Mouse (Mus musculus) yolk sac, embryonic 10.5 days (tissue): ENCODE results near the gene Hoxa7.

Source experiments
- DNase-seq: peaks from one replicate; pipeline ENCODE4 v3.0.0-alpha.2; 2017; ENCODE audit warnings: low spot score

Gene Hoxa7

DNA sequence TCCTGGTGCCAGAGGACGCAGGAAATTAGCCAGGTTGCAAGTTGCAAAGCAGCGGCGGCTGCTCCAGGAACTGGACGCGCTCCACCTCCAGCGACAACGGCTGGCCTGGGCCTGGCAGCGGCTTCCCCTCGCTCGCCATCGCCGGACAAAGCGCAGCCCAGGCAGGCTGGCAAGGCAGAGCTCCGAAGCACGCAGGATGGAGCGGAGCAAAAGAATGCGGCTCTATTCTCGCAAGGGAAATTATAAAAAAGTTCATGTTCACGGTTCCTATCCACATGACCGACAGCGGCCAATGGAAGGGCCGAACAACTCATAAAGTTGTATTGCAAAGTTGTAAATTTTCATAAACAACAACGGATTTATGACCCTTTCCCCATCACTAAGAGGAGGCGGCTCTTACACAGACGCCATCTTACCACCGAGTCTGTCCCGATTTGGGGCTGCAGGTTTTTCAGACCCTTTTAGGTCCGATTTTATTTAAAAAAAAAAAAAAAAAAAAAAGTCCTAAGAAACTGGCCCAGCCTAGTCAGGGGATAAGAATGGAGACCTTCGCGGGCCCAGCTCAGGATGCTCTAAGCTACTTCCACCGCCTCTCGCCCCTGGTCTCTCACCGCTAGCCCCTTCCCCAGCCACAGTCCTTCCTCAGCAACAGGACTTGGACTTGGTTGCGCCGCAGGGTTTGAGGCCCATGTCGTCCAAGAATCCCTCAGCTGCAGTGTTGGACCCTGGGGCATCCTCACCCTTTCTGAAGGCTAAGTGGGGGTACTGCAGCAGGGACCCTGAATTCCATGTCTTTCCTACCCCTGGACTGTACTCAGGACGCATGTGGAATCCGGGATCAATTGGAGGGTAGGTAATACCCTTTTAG lies 8.3 kb downstream of the Hoxa7 start, which contains the start of the genes Hoxa3 and Gm28308:
TSS of gene Hoxa3 (minus strand) at position 218 of the 868 bp plus-strand sequence.
TSS of gene Gm28308 (minus strand) at position 221 of the 868 bp plus-strand sequence.
- no peak for DNase-seq

DNA sequence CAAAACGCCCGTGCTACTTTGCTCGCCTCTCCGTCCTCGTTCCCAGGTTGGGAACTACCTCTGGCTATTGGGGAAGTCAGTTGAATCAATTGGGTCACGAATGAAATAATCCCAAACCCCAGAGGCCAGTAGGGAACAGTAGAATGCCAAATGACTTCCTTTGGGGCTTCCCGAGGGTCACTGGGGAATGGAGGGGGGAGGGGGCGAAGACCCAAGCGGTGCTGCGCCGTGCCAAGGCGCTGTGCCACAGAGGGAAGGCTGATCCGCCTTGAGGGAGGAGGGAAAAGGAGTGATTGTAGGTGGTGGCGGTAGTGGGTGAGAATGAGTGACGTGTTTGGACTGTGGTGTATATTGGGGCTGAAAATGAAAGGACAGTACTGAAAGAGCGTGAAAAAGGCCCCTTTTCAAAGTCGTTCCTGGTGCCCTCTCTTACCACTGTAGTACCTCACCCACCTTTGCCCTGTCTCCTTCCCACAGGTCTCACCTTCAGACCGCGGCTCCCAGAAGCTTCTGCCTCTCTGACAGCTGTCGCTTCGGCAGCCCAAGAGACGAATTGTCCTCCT lies 9.0 kb downstream of the Hoxa7 start:
- DNase-seq = no peak

DNA sequence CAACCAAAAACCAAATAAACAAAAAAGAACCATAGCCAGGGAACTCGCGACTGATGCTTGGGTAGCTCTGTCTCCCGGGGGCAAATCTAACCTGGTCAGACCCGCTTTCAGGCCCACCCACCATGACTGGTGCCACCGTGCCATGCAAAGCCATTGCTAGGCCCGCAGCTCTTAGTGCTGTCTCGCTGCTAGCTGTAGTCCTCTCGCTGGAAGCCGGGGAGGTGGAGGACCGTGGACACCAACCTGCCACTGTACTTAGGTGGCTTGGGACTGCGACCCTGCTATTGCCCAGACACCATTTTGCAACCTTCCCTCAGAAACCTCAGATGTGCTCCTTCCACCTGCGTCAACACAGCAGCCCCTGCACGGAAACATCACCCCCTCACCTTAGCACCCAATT lies 9.7 kb downstream of the Hoxa7 start:
- no peak for DNase-seq

DNA sequence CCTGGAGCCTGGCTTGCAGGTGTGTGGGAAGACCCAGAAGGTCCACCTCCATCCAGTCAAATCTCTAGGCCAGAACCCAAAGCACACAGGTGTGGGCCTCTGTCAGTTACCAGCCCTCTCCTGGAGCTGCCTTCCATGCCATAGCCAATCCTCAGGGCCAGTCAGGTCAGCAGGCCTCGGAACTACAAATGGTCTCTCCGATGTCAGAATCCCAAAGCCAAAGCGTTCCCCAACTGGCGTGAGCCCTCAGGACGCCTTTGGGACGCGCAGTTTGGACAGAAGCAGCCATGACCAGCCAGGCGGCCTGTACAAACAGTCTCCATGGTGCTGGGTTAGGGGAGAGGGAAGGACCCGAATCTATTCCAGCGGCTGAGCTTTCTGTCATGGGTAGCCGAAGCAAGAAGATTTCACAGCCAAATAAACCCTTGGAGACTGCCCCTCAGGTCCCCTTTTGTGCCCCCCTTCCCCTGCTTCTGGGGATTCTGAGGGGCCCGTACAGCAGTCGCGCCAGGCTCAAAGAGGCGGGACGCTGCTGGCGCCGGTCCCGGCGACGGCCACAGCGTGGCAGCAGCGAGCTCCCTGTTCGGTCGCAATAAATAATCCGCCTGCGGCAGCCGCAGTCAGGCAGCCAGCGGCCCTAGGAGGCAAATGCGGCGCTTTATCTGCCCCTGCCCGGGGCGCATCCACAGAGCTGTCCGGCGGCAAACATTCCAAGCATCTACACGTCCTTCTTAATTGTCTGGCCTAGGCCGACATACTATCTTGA lies 10.3 kb downstream of the Hoxa7 start:
- DNase-seq = no peak

DNA sequence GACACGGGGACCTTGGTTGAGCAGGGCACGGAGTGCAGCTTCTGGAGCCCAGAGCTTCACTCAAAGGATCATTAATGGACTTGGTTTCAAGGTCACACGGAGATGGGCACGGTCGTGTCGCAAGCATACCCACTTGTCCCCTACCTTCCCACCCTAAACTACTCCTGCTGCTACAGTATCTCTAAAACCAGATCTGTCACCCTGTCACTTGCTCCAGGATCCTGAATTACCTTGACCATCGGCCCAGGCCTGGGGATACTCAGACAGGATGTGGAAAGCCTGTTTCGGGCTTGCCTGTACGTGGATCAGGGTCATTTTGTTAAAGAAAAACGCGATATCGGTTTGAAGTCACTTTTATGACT lies 12.0 kb downstream of the Hoxa7 start:
- no peak for DNase-seq

DNA sequence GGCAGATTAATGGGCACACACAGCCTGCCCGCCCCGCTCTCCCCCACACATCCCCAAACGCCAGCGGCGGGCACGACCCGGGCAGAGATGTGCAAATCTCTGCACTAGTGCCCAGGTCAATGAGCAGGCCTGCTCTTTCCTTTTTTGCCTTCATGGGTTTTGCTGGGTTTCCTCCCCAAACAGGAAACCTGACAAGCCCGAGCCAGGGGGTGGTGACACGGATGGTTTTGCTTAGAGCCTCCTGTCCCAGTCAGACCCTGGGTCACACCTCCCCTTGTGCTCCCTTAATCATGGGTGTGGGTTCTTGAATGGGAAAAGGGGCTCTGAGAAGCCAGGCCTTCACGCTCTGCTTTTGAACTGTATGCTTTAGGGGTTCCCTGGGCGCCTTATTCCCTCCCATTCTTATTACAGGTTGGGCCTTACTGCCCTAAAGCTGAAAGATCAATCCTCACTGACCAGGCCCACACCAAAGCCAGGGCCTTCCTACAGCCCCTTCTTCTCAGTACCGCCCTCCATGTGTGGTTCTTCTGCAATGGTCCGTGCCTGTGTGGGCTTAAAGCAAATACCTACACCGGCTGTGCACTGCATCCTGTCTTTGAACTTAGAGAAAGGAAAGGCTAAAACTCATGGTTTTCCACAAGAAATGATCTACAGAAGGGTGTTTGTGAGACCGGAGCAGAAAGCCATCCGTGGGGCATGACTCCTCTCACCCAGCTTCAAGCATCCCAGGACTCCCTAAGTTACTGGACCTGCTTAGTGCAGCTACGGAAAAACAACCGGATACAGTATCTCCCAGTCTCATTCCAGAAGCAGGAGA lies 12.6 kb downstream of the Hoxa7 start:
- no peak for DNase-seq

DNA sequence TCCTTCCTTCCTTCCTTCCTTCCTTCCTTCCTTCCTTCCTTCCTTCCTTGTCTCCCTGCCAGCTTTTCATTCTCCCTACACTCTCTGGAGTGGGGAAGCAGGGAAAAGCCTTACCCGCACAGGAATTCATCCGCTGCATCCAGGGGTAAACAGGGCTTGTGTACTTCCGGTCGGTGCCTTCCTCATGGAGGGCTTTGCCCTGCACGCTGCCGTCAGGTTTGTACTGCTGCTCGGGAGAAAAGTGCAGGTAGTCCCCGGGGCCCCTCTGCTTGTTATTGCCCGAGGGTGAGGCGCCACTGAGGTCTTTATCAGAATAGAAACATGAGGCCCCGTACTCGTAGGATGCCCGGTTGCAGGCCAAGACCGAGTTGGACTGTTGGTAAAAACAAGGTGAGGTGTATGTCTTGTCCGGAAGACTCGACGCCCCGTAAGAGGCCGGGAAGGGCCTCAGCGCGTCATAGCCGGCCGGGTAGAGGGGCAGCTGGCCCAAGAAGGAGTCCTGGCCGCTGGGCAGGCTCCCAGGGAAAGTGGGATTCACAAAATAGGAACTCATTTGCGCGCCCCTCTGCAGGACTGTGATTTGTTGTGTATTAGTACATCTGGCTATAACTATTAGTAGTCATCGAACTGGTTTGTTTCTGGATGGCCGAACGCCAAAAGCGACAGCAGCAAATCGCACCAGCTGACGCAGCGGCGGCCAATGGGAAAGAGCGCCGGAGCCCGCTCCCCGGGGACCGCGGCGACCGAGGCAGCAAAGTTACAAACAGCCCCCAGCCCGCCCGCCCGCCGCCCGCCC lies 13.4 kb downstream of the Hoxa7 start, which contains the start of gene Hoxa6:
TSS of gene Hoxa6 (minus strand) at position 651 of the 796 bp plus-strand sequence.
- DNase-seq = no peak

DNA sequence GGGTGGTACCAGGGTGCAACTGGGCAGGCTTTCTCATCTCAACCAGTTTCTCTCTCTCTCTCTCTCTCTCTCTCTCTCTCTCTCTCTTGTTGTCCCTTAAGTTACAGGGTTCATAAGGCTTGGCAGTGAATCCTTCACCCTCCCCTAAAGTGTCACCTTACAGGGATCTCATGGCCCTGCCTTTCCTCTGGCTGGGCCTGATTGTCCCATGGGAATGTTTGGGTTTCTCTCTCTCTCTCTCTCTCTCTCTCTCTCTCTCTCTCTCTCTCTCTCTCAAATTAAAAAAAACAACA lies 14.0 kb downstream of the Hoxa7 start:
- no peak for DNase-seq

DNA sequence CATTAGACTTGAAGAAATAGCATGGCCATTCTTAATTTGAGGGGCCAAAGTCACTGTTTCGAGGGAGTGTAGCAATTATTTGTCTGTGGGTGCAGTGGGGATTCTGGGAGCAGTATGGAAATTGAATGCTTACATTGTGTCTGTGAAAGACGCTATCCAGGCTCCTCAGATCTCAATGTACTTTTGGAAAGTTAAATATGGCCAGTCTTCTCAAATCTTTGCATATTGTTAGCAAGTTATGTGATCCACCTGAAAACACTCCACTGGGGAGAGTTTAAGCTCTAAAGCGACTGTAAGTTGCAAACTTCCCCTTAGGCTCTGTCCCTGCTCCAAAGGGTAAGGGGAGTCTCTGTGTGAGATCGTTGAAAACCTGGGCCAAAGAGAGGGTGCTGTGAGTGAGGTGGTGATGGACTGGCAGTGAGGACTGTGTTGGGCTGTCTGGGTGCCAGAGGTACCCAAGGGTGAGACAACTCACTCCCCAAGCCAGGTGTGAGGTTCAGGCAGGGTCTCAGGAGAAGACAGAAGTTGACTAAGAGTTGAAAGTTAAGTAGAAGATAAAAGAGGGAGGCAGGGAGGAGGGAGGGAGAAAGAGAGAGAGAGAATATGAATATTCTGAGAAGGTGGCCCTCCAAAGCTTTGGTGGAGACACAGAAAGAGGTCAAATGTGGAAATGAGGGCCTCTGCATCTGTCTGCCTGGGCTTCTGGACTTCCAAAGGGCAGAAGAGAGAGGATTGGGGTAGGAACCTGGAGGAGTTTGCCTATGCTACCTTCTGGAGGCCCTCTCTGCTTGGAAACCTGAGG lies 14.6 kb downstream of the Hoxa7 start:
- DNase-seq = no peak

DNA sequence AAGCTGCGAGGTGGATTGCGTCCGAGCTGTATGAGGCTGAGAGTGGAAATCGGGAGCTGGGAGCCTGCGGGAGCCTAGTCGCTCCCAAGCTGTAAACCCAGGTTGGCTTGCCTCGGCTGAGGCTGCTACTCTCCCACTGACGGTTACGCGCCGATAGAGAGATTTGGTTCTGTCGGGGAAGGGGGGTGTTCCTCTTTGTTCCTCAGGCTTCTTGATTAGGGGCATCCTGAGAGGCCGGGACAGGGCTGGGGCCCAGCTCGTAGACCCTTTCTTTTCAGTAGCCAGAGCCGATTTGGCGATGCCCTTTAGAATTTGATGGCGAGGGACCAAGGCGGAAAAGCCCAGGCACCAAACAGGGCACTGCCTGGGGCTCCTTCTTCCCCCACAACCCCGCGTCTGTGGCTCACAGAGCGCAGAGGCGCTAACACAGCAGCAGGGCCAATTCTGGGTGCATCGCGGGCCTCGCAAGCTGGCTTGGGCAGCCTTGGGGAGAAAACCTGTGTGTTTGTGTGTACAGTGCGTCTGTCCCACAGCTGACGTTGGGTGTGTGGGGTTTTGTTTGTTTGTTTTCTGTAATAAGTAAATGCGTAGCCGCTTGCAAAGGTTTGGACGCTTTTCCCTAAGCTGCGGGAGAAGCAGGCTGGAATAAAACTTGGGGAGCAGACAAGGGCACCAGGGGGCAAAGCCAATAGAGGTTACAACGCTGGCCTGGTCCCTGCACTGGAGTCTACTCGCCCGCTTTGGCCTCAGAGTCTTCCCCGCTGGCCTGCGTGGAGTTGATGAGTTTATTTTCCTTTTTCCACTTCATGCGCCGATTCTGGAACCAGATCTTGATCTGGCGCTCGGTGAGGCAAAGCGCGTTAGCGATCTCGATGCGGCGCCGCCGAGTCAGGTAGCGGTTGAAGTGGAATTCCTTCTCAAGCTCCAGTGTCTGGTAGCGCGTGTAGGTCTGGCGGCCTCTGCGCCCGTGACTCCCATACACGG lies 15.7 kb downstream of the Hoxa7 start:
- no peak for DNase-seq

DNA sequence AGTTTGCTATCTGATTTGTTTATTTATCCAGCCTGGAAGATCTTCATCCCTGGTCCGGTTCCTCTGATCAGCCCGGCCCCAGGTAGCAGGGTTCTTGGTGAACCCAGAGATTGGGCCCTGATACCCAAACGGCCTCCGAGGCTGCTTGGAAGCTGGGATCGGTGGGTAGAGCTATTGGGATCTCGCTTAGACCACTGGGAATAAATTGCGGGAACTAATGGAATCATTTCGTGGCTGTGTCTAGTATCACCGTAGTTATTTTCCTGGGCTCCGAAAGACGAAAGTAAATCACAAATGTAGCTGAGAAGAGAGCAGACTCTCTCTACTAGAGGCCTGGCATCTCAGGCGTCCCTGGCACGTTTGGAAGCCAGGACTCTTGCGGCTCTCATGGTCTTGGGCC lies 16.4 kb downstream of the Hoxa7 start:
- DNase-seq = no peak

DNA sequence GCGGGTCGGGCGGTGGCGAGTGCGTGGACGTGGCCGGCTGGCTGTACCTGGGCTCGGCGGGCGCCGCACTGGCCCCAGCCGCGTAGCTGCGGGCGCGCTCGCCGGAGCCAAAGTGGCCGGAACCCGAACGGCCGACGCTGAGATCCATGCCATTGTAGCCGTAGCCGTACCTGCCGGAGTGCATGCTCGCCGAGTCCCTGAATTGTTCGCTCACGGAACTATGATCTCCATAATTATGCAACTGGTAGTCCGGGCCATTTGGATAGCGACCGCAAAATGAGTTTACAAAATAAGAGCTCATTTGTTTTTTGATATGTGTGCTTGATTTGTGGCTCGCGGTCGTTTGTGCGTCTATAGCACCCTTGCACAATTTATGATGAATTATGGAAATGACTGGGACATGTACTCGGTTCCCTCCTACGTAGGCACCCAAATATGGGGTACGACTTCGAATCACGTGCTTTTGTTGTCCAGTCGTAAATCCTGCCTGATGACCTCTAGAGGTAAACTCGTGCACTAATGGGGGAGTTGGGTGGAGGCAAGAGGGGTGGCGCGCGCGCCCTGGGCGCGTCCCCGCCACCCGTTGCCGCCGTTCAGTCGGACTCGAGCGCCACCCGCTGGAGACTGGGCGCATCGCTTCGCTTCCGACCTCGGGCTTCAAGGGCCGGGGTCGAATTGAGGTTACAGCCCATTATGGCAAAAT lies 17.5 kb downstream of the Hoxa7 start, which contains the start of gene Hoxa5:
TSS of gene Hoxa5 (minus strand) at position 538 of the 703 bp plus-strand sequence.
- DNase-seq = peak; percentile 81

DNA sequence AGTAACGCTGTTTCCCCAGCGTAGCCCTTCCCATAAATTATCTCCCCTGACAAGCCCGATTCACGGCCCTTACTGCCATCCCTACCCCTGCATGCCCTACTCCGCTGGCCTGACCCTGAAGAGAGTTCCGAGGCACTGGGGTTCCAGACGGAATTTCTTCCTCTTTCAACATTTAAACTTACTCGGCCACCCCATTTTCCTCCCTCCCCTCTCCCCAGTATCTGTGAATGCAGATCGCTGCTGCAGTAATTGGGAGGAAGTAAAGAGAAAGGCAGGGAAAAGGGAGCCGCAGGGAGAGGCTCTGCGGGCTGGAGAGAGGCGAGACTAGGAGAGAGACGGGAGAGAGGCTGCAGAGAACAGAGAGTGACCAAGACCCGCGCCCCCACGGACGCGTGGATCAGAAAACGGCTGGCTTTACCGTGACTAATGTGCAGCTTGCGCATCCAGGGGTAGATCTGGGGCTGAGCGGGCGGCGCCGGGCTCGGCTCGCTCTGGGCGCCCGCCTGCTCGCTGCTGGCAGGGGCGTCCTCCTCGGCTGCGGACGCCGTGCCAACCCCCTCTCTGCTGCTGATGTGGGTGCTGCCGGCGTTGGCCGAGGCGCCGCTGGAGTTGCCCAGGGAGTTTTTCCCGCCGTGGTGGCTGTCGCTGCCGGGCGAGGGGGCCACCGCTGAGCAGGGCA lies 18.1 kb downstream of the Hoxa7 start:
- DNase-seq = no peak

DNA sequence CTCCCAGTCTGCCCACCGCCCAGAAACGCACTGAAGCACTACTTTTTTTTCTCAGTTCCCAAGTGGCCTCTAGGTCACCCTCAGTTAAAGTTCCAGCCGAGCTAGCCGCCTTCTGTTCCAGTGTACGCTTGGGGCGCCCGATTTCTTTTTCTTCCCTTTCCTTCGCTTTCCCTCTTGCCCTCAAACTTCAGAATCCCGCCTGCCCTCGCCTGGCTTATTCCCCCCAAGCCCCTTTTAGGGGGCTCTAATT lies 18.6 kb downstream of the Hoxa7 start:
- DNase-seq = no peak

DNA sequence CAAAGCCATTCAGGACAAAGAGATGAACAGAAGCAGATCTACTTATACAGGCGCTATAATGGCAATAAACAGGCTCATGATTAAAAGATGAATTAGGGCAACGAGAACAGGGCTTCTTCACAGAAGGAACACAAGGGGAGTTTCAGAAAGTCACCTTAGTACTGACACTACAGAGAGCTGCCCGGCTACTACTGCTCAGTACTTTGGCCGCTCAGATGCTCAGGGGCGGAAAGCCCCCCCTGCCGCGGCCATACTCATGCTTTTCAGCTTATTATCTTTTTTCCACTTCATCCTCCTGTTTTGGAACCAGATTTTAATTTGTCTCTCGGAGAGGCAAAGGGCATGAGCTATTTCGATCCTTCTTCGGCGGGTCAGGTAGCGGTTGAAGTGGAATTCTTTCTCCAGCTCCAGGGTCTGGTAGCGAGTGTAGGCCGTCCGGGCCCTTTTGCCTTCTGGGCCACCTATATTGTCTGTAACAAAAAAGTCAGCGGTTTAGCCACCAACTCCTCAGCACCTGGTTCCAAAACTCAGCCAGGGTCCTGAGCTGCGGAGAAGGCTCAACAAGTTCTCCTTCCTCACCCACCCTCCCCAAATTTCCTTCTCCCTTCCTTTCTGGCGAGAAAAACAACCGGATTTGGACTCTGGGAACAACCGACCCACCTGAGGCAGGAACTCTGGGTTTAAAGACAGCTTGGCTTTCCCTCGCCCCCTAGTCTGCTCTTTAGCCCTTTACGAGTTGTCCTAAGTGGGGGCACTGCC lies 19.1 kb downstream of the Hoxa7 start:
- DNase-seq = no peak

DNA sequence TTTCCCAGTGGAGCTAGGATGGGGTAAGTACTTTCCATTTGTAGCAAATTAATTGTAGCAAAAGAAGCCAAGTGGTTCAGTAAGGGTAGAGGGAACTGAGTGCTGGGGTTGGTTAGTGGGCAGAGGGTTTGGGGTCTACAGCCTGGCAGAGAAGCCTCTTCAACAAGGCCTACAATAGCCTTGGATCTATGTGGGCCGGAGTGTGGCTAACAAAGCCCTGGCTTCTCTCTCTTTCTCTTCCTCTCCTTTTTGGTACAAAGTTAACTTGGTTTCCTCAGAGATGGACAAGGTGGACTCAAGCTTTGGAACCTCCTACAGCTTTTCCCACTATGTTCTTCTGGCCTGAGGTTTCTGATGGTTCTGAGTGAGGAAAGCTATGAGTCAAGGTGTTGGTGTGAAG lies 20.4 kb downstream of the Hoxa7 start:
- no peak for DNase-seq

DNA sequence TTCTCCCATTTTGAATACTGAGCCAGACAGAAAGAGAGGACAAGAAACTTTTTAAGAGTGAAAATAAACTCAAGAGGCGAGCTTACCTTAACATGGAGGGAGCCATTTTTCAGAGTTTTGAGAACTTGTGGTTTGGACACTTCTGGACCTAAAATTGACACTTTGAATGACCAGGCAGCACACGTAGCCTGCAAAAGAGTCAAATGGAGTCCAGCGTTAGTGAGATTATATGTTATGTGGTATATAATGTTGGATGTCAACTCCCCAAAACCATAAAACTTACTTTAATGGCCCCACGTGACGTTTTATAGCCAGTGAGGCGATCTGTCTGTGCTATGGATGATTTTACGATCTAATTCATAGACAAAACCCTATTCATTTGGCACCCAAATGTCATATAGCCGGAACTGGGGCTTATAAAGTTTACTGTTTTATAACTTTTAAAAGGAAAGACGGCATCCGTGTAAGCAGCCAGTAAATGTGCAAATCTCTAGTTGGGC lies 20.9 kb downstream of the Hoxa7 start:
- DNase-seq = no peak
